Mouse (Mus musculus) gonadal fat pad, adult 2 months (tissue): Measurements from ENCODE around the gene Shank2. TPM values are rescaled to one million over a fixed set of nuclear protein-coding genes. Genes with fewer than 3 reads are reported as not detected.

Experiments used
- polyA plus RNA-seq: library from polyadenylated mRNA; depleted of rRNA; stranded (reverse); fragments of >200 nt; gene quantifications from 2 replicates; pipeline ENCODE4 v1.2.3, GENCODE M21; 2012; rRNA removed

Shank2 gene
- polyA plus RNA-seq, 1 experiment = 0.34 TPM

Other genes with a start within 250 kb of the Shank2 start
- gene Osbpl5, start 244.9 kb upstream of the Shank2 start, polyA plus RNA-seq = 23.0 and 29.1 TPM in 2 replicates
- gene Mrgprg, start 234.9 kb upstream of the Shank2 start, polyA plus RNA-seq = 1.7 TPM in 1 of 2 replicates, not detected in the other
- gene Mrgpre, start 217.4 kb upstream of the Shank2 start, polyA plus RNA-seq = 0.93 and 1.1 TPM in 2 replicates
- 8.4 and 11.5 TPM in 2 replicates for gene Nadsyn1, start 179.1 kb upstream of the Shank2 start, polyA plus RNA-seq
- 46.2 and 64.1 TPM in 2 replicates for gene Dhcr7, start 178.8 kb upstream of the Shank2 start, polyA plus RNA-seq
- 2.3 and 3.1 TPM in 2 replicates for gene Gm498, start 135.1 kb upstream of the Shank2 start, polyA plus RNA-seq